Mouse (Mus musculus) neutrophil, adult 5-6 weeks (primary cell): ENCODE results near the gene Atp8a2. TPM values are rescaled to one million over a fixed set of nuclear protein-coding genes. Genes with fewer than 3 reads are reported as not detected.
"Not testable (repeated sequence)": the region's sequence is repeated elsewhere in the genome, so short reads cannot be mapped to it uniquely, and the experiment has no call there.

Experiments
- ATAC-seq: fragments of 151-379, 151-347 bp; 2 replicates; pipeline ENCODE4 v1.8.0; 2017; ENCODE audit warnings: mild to moderate bottlenecking, moderate TSS enrichment; ENCODE audit not compliant: insufficient number of reproducible peaks, poor library complexity, low FRiP score, severe bottlenecking; ENCODE audit errors: extremely low read depth
- total RNA-seq: library from RNA; stranded (forward); fragments of 200-1000 nt; gene quantifications from 2 replicates; pipeline ENCODE4 v1.2.3, GENCODE M21; 2017

Atp8a2 gene
- total RNA-seq, 1 experiment from 2014 or later: 0.23 TPM

- no peak for ATAC-seq
Observed at GRCm38 (mm10) chr14:59641856-59642255, 555.1 kb downstream of the Atp8a2 start.

- no peak for ATAC-seq
Observed at GRCm38 (mm10) chr14:59638906-59639703, 557.9 kb downstream of the Atp8a2 start.

- no peak for ATAC-seq
Observed at GRCm38 (mm10) chr14:59633988-59634387, 563.0 kb downstream of the Atp8a2 start.

- no peak for ATAC-seq
Observed at GRCm38 (mm10) chr14:59633295-59633898, 563.6 kb downstream of the Atp8a2 start.

- no peak for ATAC-seq
Observed at GRCm38 (mm10) chr14:59632067-59632466, 564.9 kb downstream of the Atp8a2 start.

GRCm38 (mm10) chr14:59630096-59630495, 566.9 kb downstream of the Atp8a2 start:
- ATAC-seq: no peak

- ATAC-seq: no peak
Observed at GRCm38 (mm10) chr14:59629308-59629707, 567.7 kb downstream of the Atp8a2 start.

GRCm38 (mm10) chr14:59627823-59628222, 569.2 kb downstream of the Atp8a2 start:
- ATAC-seq: no peak

GRCm38 (mm10) chr14:59627142-59627680, 569.8 kb downstream of the Atp8a2 start:
- no peak for ATAC-seq

- ATAC-seq: no peak
Observed at GRCm38 (mm10) chr14:59626711-59627110, 570.3 kb downstream of the Atp8a2 start.

GRCm38 (mm10) chr14:59625806-59626364, 571.1 kb downstream of the Atp8a2 start:
- no peak for ATAC-seq

GRCm38 (mm10) chr14:59625158-59625805, 571.7 kb downstream of the Atp8a2 start, which contains the start of gene Shisa2:
Shisa2 (plus strand) TSS chr14:59625308.
- ATAC-seq: no peak

GRCm38 (mm10) chr14:59624326-59624885, 572.6 kb downstream of the Atp8a2 start:
- ATAC-seq: no peak

GRCm38 (mm10) chr14:59616802-59617201, 580.2 kb downstream of the Atp8a2 start:
- ATAC-seq: no peak

- ATAC-seq: not testable (repeated sequence)
Observed at GRCm38 (mm10) chr14:59614149-59614548, 582.8 kb downstream of the Atp8a2 start.

- ATAC-seq: no peak
Observed at GRCm38 (mm10) chr14:59612920-59613625, 583.9 kb downstream of the Atp8a2 start.

- no peak for ATAC-seq
Observed at GRCm38 (mm10) chr14:59607021-59607420, 590.0 kb downstream of the Atp8a2 start.

GRCm38 (mm10) chr14:59605671-59606353, 591.2 kb downstream of the Atp8a2 start:
- peak; percentile 64; the same call in 1 of the 2 replicates for ATAC-seq
